Mouse (Mus musculus): ENCODE results near the gene Rap1gap2. TPM values are rescaled to one million over a fixed set of nuclear protein-coding genes. Genes with fewer than 3 reads are reported as not detected.

Gene Rap1gap2
- polyA plus RNA-seq, 1 experiment from 2014 or later, result 4.3 TPM

DNA sequence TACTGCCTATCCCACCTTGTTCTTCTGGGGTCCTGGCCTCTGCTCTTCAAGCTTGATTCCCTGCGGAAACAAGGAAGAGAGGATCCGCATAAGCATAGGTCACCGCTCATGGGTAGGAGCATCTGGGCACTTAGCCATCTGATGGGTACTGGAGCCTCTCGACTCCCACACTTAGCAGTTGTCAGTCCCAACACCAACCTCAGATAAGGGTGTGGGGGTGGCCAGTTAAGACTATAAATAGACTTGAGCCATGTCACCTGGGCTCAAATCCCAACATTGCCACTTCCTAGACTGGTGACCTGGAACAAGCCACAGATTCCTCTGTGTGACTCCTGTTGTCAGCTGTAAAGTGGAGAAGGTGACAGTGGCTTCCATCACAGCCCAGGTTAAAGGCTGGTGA, 172.5 kb downstream of the Rap1gap2 start:
- peaks cover 32 to 41% of the 10 kb centered on the region in 2 experiments for H3K4me1 ChIP-seq (ENCODE audit: control insufficient read depth in 2 of 2, insufficient read depth in 2 of 2, low read length in 2 of 2)
- 0 out of 2 replicates have a peak, but pooled peaks cover 3% of the 10 kb centered on the region for H3K36me3 ChIP-seq (ENCODE audit: control insufficient read depth, insufficient read depth, low read length)
- H3K9ac ChIP-seq (ENCODE audit: low read length), result no peak overlapping the region
- WGBS, result 18% methylated on average over 4 of the region's 4 CpGs
- ATAC-seq (ENCODE audit: insufficient number of reproducible peaks, insufficient read depth, low FRiP score, low read depth), result peak; percentile 71
- H3K9me3 ChIP-seq (ENCODE audit: control insufficient read depth, low read length), result no peaks in the 10 kb centered on the region
- 0 out of 2 replicates have a peak overlapping the region, but pooled peaks have one; percentile 21 for H3K4me2 ChIP-seq (ENCODE audit: low read length)
- peak overlapping the region; percentile 21 to 66 for H3K27ac ChIP-seq (replicated peaks in 1 of 2; ENCODE audit: control insufficient read depth in 1 of 2, insufficient read depth in 1 of 2, low read depth in 2 of 2, low read length in 2 of 2)
- H3K4me3 ChIP-seq (ENCODE audit: control insufficient read depth in 1 of 2, insufficient read depth in 1 of 2, low read depth in 1 of 2, low read length in 2 of 2), result no peak overlapping the region
- no peaks in the 10 kb centered on the region for H3K27me3 ChIP-seq (ENCODE audit: control insufficient read depth, insufficient read depth, low read length)

DNA sequence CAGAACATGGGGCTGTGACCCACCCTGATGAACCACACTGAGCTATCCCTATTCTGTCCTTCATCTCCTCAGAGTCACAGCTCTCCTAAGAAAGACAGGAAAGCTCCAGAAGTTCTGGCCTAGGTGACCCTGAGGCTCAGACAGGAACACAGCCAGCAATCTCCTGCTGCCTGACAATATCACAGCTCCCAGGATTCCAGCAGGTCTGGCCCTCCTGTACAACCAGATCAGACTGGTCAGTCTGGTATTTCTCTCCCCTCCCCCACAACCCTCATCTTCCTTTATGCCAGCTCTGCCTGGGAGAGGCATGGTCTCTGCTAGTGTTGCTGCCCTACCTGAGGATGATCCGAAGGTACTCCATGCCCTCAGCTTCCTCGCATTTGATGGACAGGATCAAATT, 175.3 kb downstream of the Rap1gap2 start:
- peaks cover 32 to 49% of the 10 kb centered on the region in 2 experiments for H3K4me1 ChIP-seq (ENCODE audit: control insufficient read depth in 2 of 2, insufficient read depth in 2 of 2, low read length in 2 of 2)
- no peaks in the 10 kb centered on the region for H3K27me3 ChIP-seq (ENCODE audit: control insufficient read depth, insufficient read depth, low read length)
- 75% methylated on average over 2 of the region's 2 CpGs for WGBS
- no peak overlapping the region for H3K4me3 ChIP-seq (ENCODE audit: control insufficient read depth in 1 of 2, insufficient read depth in 1 of 2, low read depth in 1 of 2, low read length in 2 of 2)
- H3K9ac ChIP-seq (ENCODE audit: low read length), result peak overlapping the region; percentile 21
- 0 out of 2 replicates have a peak, but pooled peaks cover 3% of the 10 kb centered on the region for H3K36me3 ChIP-seq (ENCODE audit: control insufficient read depth, insufficient read depth, low read length)
- H3K27ac ChIP-seq (replicated peaks in 1 of 2; ENCODE audit: control insufficient read depth in 1 of 2, insufficient read depth in 1 of 2, low read depth in 2 of 2, low read length in 2 of 2), result peak overlapping the region in 1 of 2 experiments; percentile 37; a peak in 1 of 4 replicates
- H3K4me2 ChIP-seq (ENCODE audit: low read length), result no peak overlapping the region
- H3K9me3 ChIP-seq (ENCODE audit: control insufficient read depth, low read length), result no peaks in the 10 kb centered on the region
- ATAC-seq (ENCODE audit: insufficient number of reproducible peaks, insufficient read depth, low FRiP score, low read depth), result no peak

- Histone ChIP-seq H3K9me3 (ENCODE audit: control insufficient read depth, low read length) (no peaks in the 10 kb centered on the region), H3K36me3 (ENCODE audit: control insufficient read depth, insufficient read depth, low read length) (0 out of 2 replicates have a peak, but pooled peaks cover 3% of the 10 kb centered on the region), H3K4me3 (ENCODE audit: control insufficient read depth in 1 of 2, insufficient read depth in 1 of 2, low read depth in 1 of 2, low read length in 2 of 2) (no peak overlapping the region), H3K4me2 (ENCODE audit: low read length) (0 out of 2 replicates have a peak overlapping the region, but pooled peaks have one; percentile 13), H3K27me3 (ENCODE audit: control insufficient read depth, insufficient read depth, low read length) (no peaks in the 10 kb centered on the region), H3K4me1 (ENCODE audit: control insufficient read depth in 2 of 2, insufficient read depth in 2 of 2, low read length in 2 of 2) (peaks cover 17 to 34% of the 10 kb centered on the region in 2 experiments), H3K9ac (ENCODE audit: low read length) (no peak overlapping the region), H3K27ac (replicated peaks in 1 of 2; ENCODE audit: control insufficient read depth in 1 of 2, insufficient read depth in 1 of 2, low read depth in 2 of 2, low read length in 2 of 2) (peak overlapping the region; percentile 56 to 83)
- 35% methylated on average over 4 of the region's 4 CpGs for WGBS
- ATAC-seq (ENCODE audit: insufficient number of reproducible peaks, insufficient read depth, low FRiP score, low read depth), result peak; percentile 43; the same call in 1 of the 2 replicates
Measured at GRCm38 (mm10) chr11:74433000-74433399, 177.7 kb downstream of the Rap1gap2 start.

DNA sequence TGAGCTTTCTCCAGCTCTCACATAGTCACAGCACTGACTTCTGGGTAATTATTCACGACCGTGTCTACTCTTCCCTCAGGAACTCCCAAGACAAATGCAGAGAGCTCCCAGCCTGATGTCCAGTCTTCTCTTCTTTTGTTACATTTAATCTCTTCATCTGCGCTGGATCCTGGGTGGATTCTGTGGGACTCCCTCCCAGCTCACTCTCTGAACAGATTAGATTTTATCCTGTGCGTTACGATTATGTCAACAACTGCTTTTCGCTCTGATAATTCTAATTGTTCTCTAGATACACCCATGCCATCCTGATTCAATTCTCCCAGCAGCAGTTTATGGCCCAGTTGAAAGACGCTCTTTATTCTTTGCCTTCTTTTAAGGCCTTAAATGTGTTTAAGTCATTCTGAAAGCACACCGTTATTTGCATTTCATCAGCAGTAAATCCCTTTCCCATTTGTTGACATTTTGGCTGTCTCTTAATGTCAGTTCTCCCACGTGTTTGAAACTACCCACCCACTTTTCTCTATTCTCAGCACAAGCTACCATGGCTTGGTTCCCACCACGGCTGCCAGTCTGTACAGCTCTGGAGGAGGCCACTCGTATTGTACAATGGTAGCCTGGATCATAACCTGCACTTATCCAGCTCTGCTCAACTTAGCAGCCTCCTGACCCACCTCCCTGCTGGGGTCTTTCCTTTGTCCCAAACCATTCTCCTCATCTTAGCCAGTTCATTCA, 180.8 kb downstream of the Rap1gap2 start:
- WGBS, result 77% methylated on average over 11 of the region's 11 CpGs
- H3K27ac ChIP-seq (replicated peaks in 1 of 2; ENCODE audit: control insufficient read depth in 1 of 2, insufficient read depth in 1 of 2, low read depth in 2 of 2, low read length in 2 of 2), result no peak overlapping the region
- H3K4me2 ChIP-seq (ENCODE audit: low read length), result no peak overlapping the region
- H3K36me3 ChIP-seq (ENCODE audit: control insufficient read depth, insufficient read depth, low read length), result no peaks in the 10 kb centered on the region
- no peak for ATAC-seq (ENCODE audit: insufficient number of reproducible peaks, insufficient read depth, low FRiP score, low read depth)
- no peaks in the 10 kb centered on the region for H3K9me3 ChIP-seq (ENCODE audit: control insufficient read depth, low read length)
- H3K9ac ChIP-seq (ENCODE audit: low read length), result no peak overlapping the region
- no peak overlapping the region for H3K4me3 ChIP-seq (ENCODE audit: control insufficient read depth in 1 of 2, insufficient read depth in 1 of 2, low read depth in 1 of 2, low read length in 2 of 2)
- peaks cover 0 to 16% of the 10 kb centered on the region in 2 experiments; a peak in 3 of 4 replicates for H3K4me1 ChIP-seq (ENCODE audit: control insufficient read depth in 2 of 2, insufficient read depth in 2 of 2, low read length in 2 of 2)
- no peaks in the 10 kb centered on the region for H3K27me3 ChIP-seq (ENCODE audit: control insufficient read depth, insufficient read depth, low read length)

- 88% methylated on average over 5 of the region's 5 CpGs for WGBS
- Histone ChIP-seq H3K9me3 (ENCODE audit: control insufficient read depth, low read length) (no peaks in the 10 kb centered on the region), H3K27me3 (ENCODE audit: control insufficient read depth, insufficient read depth, low read length) (no peaks in the 10 kb centered on the region), H3K27ac (replicated peaks in 1 of 2; ENCODE audit: control insufficient read depth in 1 of 2, insufficient read depth in 1 of 2, low read depth in 2 of 2, low read length in 2 of 2) (no peak overlapping the region), H3K4me1 (ENCODE audit: control insufficient read depth in 2 of 2, insufficient read depth in 2 of 2, low read length in 2 of 2) (no peaks in the 10 kb centered on the region), H3K4me2 (ENCODE audit: low read length) (no peak overlapping the region), H3K36me3 (ENCODE audit: control insufficient read depth, insufficient read depth, low read length) (peaks cover 6% of the 10 kb centered on the region; the same call in 1 of the 2 replicates), H3K9ac (ENCODE audit: low read length) (no peak overlapping the region), H3K4me3 (ENCODE audit: control insufficient read depth in 1 of 2, insufficient read depth in 1 of 2, low read depth in 1 of 2, low read length in 2 of 2) (no peak overlapping the region)
- ATAC-seq (ENCODE audit: insufficient number of reproducible peaks, insufficient read depth, low FRiP score, low read depth), result no peak
Measured at GRCm38 (mm10) chr11:74426306-74426705, 184.4 kb downstream of the Rap1gap2 start.

DNA sequence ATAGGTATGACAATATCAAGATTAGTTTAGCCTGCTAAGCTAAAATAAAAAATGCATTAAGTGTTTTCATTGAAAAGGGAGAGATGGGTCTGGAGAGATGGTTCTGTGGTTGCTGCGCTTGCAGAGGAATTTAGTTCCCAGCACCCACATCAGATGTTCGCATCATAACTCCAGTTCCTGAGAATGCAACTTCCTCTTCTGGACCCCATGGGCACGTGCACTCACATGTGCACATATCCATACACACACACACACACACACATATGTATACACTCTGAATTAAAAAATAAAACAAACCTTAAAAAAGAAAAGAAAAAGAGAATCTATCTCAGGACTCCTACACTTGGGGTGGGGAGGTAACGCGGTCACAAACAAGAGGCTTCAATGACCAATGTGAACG, 188.7 kb downstream of the Rap1gap2 start:
- Histone ChIP-seq H3K27me3 (ENCODE audit: control insufficient read depth, insufficient read depth, low read length) (no peaks in the 10 kb centered on the region), H3K27ac (replicated peaks in 1 of 2; ENCODE audit: control insufficient read depth in 1 of 2, insufficient read depth in 1 of 2, low read depth in 2 of 2, low read length in 2 of 2) (no peak overlapping the region), H3K9me3 (ENCODE audit: control insufficient read depth, low read length) (no peaks in the 10 kb centered on the region), H3K4me1 (ENCODE audit: control insufficient read depth in 2 of 2, insufficient read depth in 2 of 2, low read length in 2 of 2) (no peaks in the 10 kb centered on the region), H3K9ac (ENCODE audit: low read length) (no peak overlapping the region), H3K36me3 (ENCODE audit: control insufficient read depth, insufficient read depth, low read length) (peaks cover 6% of the 10 kb centered on the region; the same call in 1 of the 2 replicates), H3K4me2 (ENCODE audit: low read length) (no peak overlapping the region), H3K4me3 (ENCODE audit: control insufficient read depth in 1 of 2, insufficient read depth in 1 of 2, low read depth in 1 of 2, low read length in 2 of 2) (no peak overlapping the region)
- no peak for ATAC-seq (ENCODE audit: insufficient number of reproducible peaks, insufficient read depth, low FRiP score, low read depth)
- 92% methylated on average over 6 of the region's 6 CpGs for WGBS

DNA sequence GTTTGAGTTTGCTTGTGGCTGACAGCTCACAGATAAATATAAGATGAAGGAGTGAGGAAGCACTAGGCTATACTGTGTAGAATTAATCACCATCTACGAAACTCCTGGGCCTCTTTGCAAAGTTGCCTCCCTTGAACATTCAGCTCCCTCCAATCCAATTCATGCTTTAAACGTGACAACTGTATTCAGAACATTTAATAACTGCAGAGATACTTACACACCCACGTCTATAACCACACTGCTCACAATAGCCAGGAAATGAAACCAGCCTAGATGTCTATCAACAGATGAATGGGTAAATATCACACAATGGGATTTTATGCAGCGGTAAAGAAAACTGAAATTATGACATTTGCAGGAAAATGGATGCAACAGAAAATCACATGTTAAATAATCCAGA, 189.6 kb downstream of the Rap1gap2 start:
- WGBS, result 74% methylated on average over 4 of the region's 4 CpGs
- ATAC-seq (ENCODE audit: insufficient number of reproducible peaks, insufficient read depth, low FRiP score, low read depth), result no peak
- H3K27me3 ChIP-seq (ENCODE audit: control insufficient read depth, insufficient read depth, low read length), result no peaks in the 10 kb centered on the region
- H3K36me3 ChIP-seq (ENCODE audit: control insufficient read depth, insufficient read depth, low read length), result peaks cover 6% of the 10 kb centered on the region; the same call in 1 of the 2 replicates
- no peaks in the 10 kb centered on the region for H3K9me3 ChIP-seq (ENCODE audit: control insufficient read depth, low read length)
- H3K4me3 ChIP-seq (ENCODE audit: control insufficient read depth in 1 of 2, insufficient read depth in 1 of 2, low read depth in 1 of 2, low read length in 2 of 2), result no peak overlapping the region
- H3K9ac ChIP-seq (ENCODE audit: low read length), result no peak overlapping the region
- no peaks in the 10 kb centered on the region for H3K4me1 ChIP-seq (ENCODE audit: control insufficient read depth in 2 of 2, insufficient read depth in 2 of 2, low read length in 2 of 2)
- H3K27ac ChIP-seq (replicated peaks in 1 of 2; ENCODE audit: control insufficient read depth in 1 of 2, insufficient read depth in 1 of 2, low read depth in 2 of 2, low read length in 2 of 2), result no peak overlapping the region
- no peak overlapping the region for H3K4me2 ChIP-seq (ENCODE audit: low read length)

Measured in heart, embryonic 14.5 days (tissue).